ENCODE assay signal across 13 mouse cellular contexts in genomic region chr16:31834011-31834584, GRCm38 (mm10). TPM values are rescaled to one million over a fixed set of nuclear protein-coding genes. Genes with fewer than 3 reads are reported as not detected.
A peak's percentile ranks its signal among the peaks of the same experiment; 100 is the strongest.
DNase-seq lines count a peak whose midpoint lies in the region; ATAC-seq lines count a peak whose summit lies in the region.
"Had no signal": no experiment of that assay in that cellular context is flagged by ENCODE, and none has a peak within 500 bp of the region (broad histone marks: within the 10 kb centered on the region; RNA-seq: fewer than 3 reads in every experiment).

No protein-coding gene starts in this region.

- H3K27ac ChIP-seq in kidney, embryonic 16.5 days (ENCODE audit: low read length): peak overlapping the region; percentile 69; the same call in 1 of the 2 replicates
- H3K27ac ChIP-seq in kidney, embryonic 14.5 days (ENCODE audit: low read depth, low read length): no peak overlapping the region
- H3K27ac ChIP-seq in heart, embryonic 15.5 days: peak overlapping the region; percentile 78
- H3K27ac ChIP-seq in midbrain, embryonic 16.5 days (ENCODE audit: low read length): no peak overlapping the region
- H3K27ac ChIP-seq: neural tube, embryonic 15.5 days had no signal

- no peaks in the 10 kb centered on the region for H3K4me1 ChIP-seq in kidney, embryonic 16.5 days (ENCODE audit: insufficient read depth, low read length)
- no peaks in the 10 kb centered on the region for H3K4me1 ChIP-seq in kidney, embryonic 14.5 days (ENCODE audit: control insufficient read depth, insufficient read depth, low read length)
- H3K4me1 ChIP-seq in heart, embryonic 15.5 days (replicated peaks): no peaks in the 10 kb centered on the region; the same call in 1 of the 2 replicates
- no peaks in the 10 kb centered on the region for H3K4me1 ChIP-seq in midbrain, embryonic 16.5 days (ENCODE audit: control insufficient read depth, insufficient read depth, low read length)

- 51% methylated on average over 7 of the region's 7 CpGs for WGBS in kidney, embryonic 16.5 days
- WGBS in kidney, embryonic 14.5 days: 70% methylated on average over 7 of the region's 7 CpGs
- 46% methylated on average over 7 of the region's 7 CpGs for WGBS in heart, embryonic 15.5 days
- WGBS in midbrain, embryonic 16.5 days: 81% methylated on average over 7 of the region's 7 CpGs

- no peaks in the 10 kb centered on the region for H3K27me3 ChIP-seq in kidney, embryonic 16.5 days (ENCODE audit: insufficient read depth, low read length)
- no peaks in the 10 kb centered on the region for H3K27me3 ChIP-seq in kidney, embryonic 14.5 days (ENCODE audit: control insufficient read depth, insufficient read depth, low read length)
- no peaks in the 10 kb centered on the region for H3K27me3 ChIP-seq in heart, embryonic 15.5 days
- no peaks in the 10 kb centered on the region for H3K27me3 ChIP-seq in midbrain, embryonic 16.5 days (ENCODE audit: control insufficient read depth, insufficient read depth, low read depth, low read length)
- H3K27me3 ChIP-seq: megakaryocyte, embryonic 14.5 days; neural tube, embryonic 15.5 days had no signal

- no peak overlapping the region for H3K4me3 ChIP-seq in kidney, embryonic 16.5 days (ENCODE audit: low read length)
- H3K4me3 ChIP-seq in kidney, embryonic 14.5 days (ENCODE audit: low read length): no peak overlapping the region
- no peak overlapping the region for H3K4me3 ChIP-seq in heart, embryonic 15.5 days
- no peak overlapping the region for H3K4me3 ChIP-seq in midbrain, embryonic 16.5 days (ENCODE audit: low read depth, low read length)
- H3K4me3 ChIP-seq: megakaryocyte, embryonic 14.5 days; neural tube, embryonic 15.5 days had no signal

- no peaks in the 10 kb centered on the region for H3K9me3 ChIP-seq in kidney, embryonic 16.5 days (ENCODE audit: low read length)
- no peaks in the 10 kb centered on the region for H3K9me3 ChIP-seq in kidney, embryonic 14.5 days (ENCODE audit: control insufficient read depth, low read length)
- no peaks in the 10 kb centered on the region for H3K9me3 ChIP-seq in heart, embryonic 15.5 days (replicated peaks)
- no peaks in the 10 kb centered on the region for H3K9me3 ChIP-seq in midbrain, embryonic 16.5 days (replicated peaks; ENCODE audit: control insufficient read depth, low read length, poor library complexity, severe bottlenecking)
- H3K9me3 ChIP-seq: megakaryocyte, embryonic 14.5 days; neural tube, embryonic 15.5 days had no signal

- no peak overlapping the region for H3K4me2 ChIP-seq in kidney, embryonic 16.5 days (replicated peaks; ENCODE audit: low read depth, low read length)
- no peak overlapping the region for H3K4me2 ChIP-seq in kidney, embryonic 14.5 days (replicated peaks; ENCODE audit: low read depth, low read length)
- 0 out of 2 replicates have a peak overlapping the region, but pooled peaks have one; percentile 0 for H3K4me2 ChIP-seq in heart, embryonic 15.5 days
- no peak overlapping the region for H3K4me2 ChIP-seq in midbrain, embryonic 16.5 days (ENCODE audit: low read length)
- H3K4me2 ChIP-seq: neural tube, embryonic 15.5 days had no signal

- peaks cover 11% of the 10 kb centered on the region for H3K36me3 ChIP-seq in kidney, embryonic 16.5 days (ENCODE audit: insufficient read depth, low read length)
- H3K36me3 ChIP-seq in kidney, embryonic 14.5 days (ENCODE audit: control insufficient read depth, insufficient read depth, low read length): peaks cover 29% of the 10 kb centered on the region
- peaks cover 15% of the 10 kb centered on the region; the same call in 1 of the 2 replicates for H3K36me3 ChIP-seq in heart, embryonic 15.5 days
- no peaks in the 10 kb centered on the region for H3K36me3 ChIP-seq in midbrain, embryonic 16.5 days (ENCODE audit: control insufficient read depth, insufficient read depth, low read length)
- H3K36me3 ChIP-seq: neural tube, embryonic 15.5 days had no signal

- ATAC-seq in kidney, embryonic 16.5 days (ENCODE audit: low FRiP score, low TSS enrichment): no peak
- ATAC-seq in kidney, embryonic 14.5 days (ENCODE audit: low FRiP score, low TSS enrichment): no peak
- ATAC-seq in heart, embryonic 15.5 days (replicated peaks; ENCODE audit: insufficient number of reproducible peaks, insufficient read depth, low FRiP score, low read depth): peak; percentile 67; the same call in 1 of the 2 replicates
- ATAC-seq in activated CD4-positive, CD25-positive, alpha-beta regulatory T cell, adult 4 months: no peak
- no peak for ATAC-seq in midbrain, embryonic 16.5 days

- DNase-seq in adrenal gland, postnatal 14 days: peak; percentile 7
- DNase-seq in adrenal gland, adult 2 months: no peak
- DNase-seq in lung, postnatal 36 days: peak; percentile 34
- DNase-seq: B cell, adult 2 months; cerebellum, adult 9-11 months had no signal

- no peak overlapping the region for H3K9ac ChIP-seq in kidney, embryonic 16.5 days (replicated peaks; ENCODE audit: low read length)
- H3K9ac ChIP-seq in kidney, embryonic 14.5 days (ENCODE audit: low read depth, low read length): no peak overlapping the region
- no peak overlapping the region for H3K9ac ChIP-seq in heart, embryonic 15.5 days
- H3K9ac ChIP-seq in midbrain, embryonic 16.5 days (ENCODE audit: low read depth, low read length): no peak overlapping the region
- H3K9ac ChIP-seq: neural tube, embryonic 15.5 days had no signal

RNA-seq across cellular contexts. Expression of gene Meltf, which starts 44.5 kb away (rescaled TPM):
- 0.08 TPM in 1 of 2 replicates, not detected in the other for total RNA-seq in adrenal gland, postnatal 14 days (2021)
- not detected for total RNA-seq in adrenal gland, adult 2 months (2021)
- 0.02 and 0.04 TPM in 2 replicates for polyA plus RNA-seq in adrenal gland, adult 2 months (2012; rRNA removed)
- 0.66 and 0.90 TPM in 2 replicates for polyA plus RNA-seq in kidney, embryonic 16.5 days (2015; fragmentation: Nextera tagmentation; extraction: Ambion mirVana)
- 0.10 TPM in 1 of 2 replicates, not detected in the other for polyA plus RNA-seq in kidney, embryonic 14.5 days (2014; fragmentation: Nextera tagmentation; extraction: Ambion mirVana)
- 0.04 and 0.18 TPM in 2 replicates for polyA plus RNA-seq in heart, embryonic 15.5 days (2015; fragmentation: Nextera tagmentation; extraction: Ambion mirVana)
- not detected for polyA plus RNA-seq in activated CD4-positive, CD25-positive, alpha-beta regulatory T cell, adult 4 months (2017; shearing (Covaris generic))
- polyA plus RNA-seq in midbrain, embryonic 16.5 days (2015; fragmentation: Nextera tagmentation; extraction: Ambion mirVana): 0.07 and 0.28 TPM in 2 replicates
- total RNA-seq: hematopoietic stem cell, adult 5-6 weeks had no signal

Comparison
In these comparisons a context has a peak if more than half of its experiments do, and no peak if none do; other contexts are left out.
1. H3K27ac ChIP-seq: peak in kidney, embryonic 16.5 days (single experiment) and heart, embryonic 15.5 days (single experiment); none in kidney, embryonic 14.5 days (single experiment) and midbrain, embryonic 16.5 days (single experiment).